Mouse (Mus musculus) heart, adult 8-10 months (tissue): ENCODE measurements around the gene Rps19bp1. TPM values are rescaled to one million over a fixed set of nuclear protein-coding genes. Genes with fewer than 3 reads are reported as not detected.

ENCODE experiments used
- DNase-seq: peaks from one replicate; pipeline ENCODE4 v3.0.0; 2022; ENCODE audit warnings: low spot score
- total RNA-seq, 4 experiments: library from RNA; stranded (reverse); gene quantifications; 2 replicates each; pipeline ENCODE4 v1.2.4; 2022

Gene Rps19bp1
- total RNA-seq, 4 experiments from 2014 or later, result 13.2 to 16.5 (median 14.6) TPM

DNA sequence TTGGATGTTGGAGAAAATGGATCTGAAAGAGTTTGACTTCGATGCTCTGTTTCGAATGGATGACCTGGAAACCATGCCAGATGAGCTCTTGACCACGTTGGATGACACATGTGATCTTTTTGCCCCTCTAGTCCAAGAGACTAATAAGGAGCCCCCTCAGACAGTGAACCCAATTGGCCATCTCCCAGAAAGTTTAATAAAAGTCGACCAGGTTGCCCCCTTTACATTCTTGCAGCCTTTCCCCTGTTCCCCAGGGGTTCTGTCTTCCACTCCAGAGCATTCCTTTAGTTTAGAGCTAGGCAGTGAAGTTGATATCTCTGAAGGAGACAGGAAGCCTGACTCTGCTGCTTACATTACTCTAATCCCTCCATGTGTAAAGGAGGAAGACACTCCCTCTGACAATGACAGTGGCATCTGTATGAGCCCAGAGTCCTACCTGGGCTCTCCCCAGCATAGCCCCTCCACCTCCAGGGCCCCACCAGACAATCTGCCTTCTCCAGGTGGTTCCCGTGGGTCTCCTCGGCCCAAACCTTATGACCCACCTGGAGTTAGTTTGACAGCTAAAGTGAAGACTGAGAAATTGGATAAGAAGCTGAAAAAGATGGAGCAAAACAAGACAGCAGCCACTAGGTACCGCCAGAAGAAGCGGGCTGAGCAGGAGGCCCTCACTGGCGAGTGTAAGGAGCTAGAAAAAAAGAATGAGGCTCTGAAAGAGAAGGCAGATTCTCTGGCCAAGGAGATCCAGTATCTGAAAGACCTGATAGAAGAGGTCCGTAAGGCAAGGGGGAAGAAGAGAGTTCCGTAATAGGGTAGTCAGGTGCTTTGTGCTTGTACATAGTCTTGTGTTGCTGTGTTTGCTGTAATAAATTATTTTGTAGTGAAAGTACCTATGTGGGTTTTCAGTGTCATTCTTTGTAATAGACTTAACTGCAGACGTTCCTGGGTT lies 7.2 kb downstream of the Rps19bp1 start:
- DNase-seq, result no peak

- no peak for DNase-seq
Observed at GRCm38 (mm10) chr15:80256242-80256641, 7.9 kb downstream of the Rps19bp1 start.

GRCm38 (mm10) chr15:80255646-80256121 lies 8.4 kb downstream of the Rps19bp1 start:
- peak; percentile 67 for DNase-seq

DNA sequence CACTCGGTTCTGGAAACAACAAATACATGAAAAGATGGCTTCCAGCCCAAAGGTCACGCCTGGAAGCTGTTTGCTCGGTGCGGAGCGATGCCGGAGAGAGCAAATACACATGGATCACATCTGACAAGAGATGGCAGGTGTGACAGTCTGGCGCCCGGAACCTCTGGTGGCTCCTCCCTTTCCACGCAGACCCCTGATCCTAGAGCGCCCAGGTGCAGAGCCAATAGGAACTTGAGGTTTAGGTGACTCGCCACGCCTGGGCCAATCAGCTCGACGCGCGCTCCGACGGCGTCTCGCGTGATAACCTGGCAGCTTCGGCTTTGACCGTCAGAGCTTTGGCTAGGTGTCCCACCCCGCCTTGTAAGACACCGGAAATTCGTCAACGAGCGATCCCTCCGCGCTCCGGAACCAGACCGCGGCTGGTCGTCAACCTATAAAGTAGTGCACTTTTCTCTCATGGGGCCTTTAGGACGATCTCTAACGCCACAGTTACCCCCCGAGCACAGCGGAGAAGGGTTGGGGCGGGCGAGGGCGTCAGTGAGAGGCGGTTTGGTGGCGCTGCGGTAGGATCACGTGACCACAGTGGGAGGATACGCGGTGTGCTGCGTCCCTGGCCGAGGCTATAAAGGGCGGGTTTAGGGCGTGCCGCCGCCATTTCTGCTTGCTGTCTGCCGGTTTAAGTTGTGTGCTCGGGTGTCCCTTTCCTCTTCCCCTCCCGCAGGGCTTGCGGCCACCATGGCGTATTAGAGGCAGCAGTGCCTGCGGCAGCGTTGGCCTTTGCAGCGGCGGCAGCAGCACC lies 9.1 kb downstream of the Rps19bp1 start, which contains the start of gene Atf4:
TSS of gene Atf4 (plus strand) at position 338 of the 799 bp plus-strand sequence.
- peak; percentile 98 for DNase-seq

- no peak for DNase-seq
Observed at GRCm38 (mm10) chr15:80254207-80254606, 9.9 kb downstream of the Rps19bp1 start.

GRCm38 (mm10) chr15:80253530-80253929 lies 10.6 kb downstream of the Rps19bp1 start:
- DNase-seq, result no peak

DNA sequence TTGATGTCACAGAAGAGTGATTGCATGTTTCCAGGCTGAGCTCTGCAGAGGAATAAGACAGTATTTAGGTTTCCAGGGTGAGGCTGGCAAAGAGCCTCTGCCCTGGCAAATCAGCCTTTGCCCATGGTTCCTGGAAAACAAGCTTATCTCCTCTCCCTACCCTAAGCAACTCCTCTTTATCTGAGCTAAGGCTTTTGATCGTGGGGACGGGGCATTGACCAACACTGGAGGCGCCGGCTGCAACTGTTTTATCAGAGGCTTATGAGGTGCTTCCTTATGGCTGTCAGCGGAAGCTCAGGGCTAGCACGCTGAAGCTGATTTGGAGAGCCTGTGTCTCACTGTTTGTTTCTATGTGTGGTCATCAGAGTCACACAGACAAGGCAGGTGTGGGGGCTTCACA lies 13.5 kb downstream of the Rps19bp1 start:
- no peak for DNase-seq

DNA sequence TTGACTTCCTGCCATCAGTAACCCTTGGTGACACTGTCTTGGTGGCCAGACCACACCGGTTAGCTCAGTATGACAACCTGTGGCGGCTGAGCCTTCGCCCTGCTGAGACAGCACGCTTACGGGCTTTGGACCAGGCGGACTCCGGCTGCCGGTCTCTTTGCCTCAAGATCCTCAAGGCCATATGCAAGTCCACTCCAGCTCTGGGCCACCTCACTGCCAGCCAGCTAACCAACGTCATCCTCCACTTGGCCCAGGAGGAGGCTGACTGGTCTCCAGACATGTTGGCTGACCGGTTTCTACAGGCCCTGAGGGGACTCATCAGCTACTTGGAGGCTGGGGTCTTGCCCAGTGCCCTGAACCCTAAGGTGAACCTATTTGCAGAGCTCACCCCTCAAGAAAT lies 14.4 kb downstream of the Rps19bp1 start:
- no peak for DNase-seq

GRCm38 (mm10) chr15:80248596-80248995 lies 15.5 kb downstream of the Rps19bp1 start:
- DNase-seq, result no peak

GRCm38 (mm10) chr15:80248135-80248534 lies 16.0 kb downstream of the Rps19bp1 start:
- DNase-seq, result no peak

DNA sequence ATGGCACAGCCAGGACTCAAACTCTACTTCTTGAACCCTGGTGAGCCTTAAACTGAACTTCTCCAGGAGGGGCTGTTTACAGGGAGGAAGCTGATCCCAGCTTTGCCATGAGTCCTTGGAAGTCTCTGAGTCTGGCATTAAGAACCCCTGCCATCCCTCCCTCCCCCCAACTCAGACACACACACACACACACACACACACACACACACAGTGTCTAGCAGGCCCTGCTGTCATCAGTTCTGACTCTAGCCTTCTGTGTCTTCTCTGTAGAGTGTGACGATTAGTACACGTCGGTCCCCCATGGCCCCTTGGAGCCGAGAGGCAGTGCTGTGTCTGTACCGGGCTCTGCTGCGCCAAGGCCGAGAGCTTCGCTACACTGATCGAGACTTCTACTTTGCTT lies 28.6 kb downstream of the Rps19bp1 start, which contains the start of gene AC140267.1:
TSS of gene AC140267.1 (plus strand) at position 301 of the 400 bp plus-strand sequence.
- no peak for DNase-seq

DNA sequence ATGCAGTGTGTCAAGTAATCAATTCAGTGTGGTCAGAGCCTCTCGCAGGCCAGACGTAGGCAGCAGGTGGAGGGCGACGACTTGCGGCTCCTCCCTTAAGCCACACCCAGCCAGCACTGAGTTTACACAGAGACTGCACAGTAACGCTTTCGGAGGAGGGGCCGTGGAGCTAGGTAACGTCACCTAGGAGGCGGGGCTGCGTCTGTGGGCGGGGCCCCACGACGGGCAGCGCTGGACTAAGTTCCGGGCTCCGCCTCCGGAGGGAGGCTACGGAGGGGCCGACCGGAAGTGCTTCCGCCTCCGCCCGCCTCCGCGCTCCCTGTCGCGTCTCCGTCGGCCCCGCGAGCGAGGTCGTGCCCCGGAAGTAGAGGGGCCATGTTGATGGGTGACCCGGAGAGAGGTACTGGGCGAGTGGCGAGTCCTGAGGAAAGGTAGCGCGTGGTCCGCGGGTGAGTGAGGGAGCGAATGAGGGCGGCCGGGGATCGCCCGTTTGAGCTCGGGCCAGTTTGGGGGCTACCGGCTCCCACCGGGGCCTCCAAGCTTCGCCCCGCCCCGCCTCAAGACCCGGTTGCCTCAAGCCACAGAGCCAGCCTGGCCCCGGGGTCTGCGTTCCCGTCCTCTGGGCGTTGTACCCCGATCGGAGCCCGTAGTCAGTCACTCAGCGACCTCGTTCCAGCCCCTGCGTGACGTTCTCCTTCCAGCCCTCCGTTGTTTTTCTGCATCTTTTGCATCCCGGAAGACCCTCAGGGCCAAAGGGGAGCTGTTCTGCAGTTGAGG lies 30.2 kb downstream of the Rps19bp1 start, which contains the start of gene Mief1:
TSS of gene Mief1 (plus strand) at position 286 of the 777 bp plus-strand sequence.
- DNase-seq, result peak; percentile 95

- DNase-seq, result no peak
Observed at GRCm38 (mm10) chr15:80233053-80233452, 31.1 kb downstream of the Rps19bp1 start.

- DNase-seq, result no peak
Observed at GRCm38 (mm10) chr15:80232331-80232730, 31.8 kb downstream of the Rps19bp1 start.

- no peak for DNase-seq
Observed at GRCm38 (mm10) chr15:80228071-80228800, 35.9 kb downstream of the Rps19bp1 start.

GRCm38 (mm10) chr15:80225796-80226195 lies 38.3 kb downstream of the Rps19bp1 start:
- no peak for DNase-seq

- DNase-seq, result peak; percentile 61
Observed at GRCm38 (mm10) chr15:80225208-80225607, 38.9 kb downstream of the Rps19bp1 start.

- DNase-seq, result no peak
Observed at GRCm38 (mm10) chr15:80223751-80224150, 40.4 kb downstream of the Rps19bp1 start.

GRCm38 (mm10) chr15:80221031-80221430 lies 43.1 kb downstream of the Rps19bp1 start:
- no peak for DNase-seq
